Mouse (Mus musculus): ENCODE data around the gene Ckap4.

DNA sequence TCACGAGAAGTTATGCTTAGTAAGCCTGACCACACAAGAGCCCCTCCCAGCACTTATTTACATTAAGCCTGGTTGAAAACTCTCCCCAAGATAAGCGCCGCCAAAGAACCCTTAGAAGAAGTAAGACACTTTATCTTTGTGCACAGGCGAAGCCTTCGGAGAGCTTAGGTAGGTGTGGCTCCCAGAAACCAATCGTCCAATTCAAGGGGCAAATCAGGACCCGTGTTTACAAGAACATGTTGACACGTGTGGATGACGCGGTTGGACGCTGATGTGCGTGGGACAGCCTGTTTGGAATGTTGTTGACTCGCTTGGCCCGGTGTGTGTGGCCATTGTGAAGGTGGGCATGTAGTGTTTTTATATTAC, 42.1 kb upstream of the Ckap4 start:
- TF ChIP-seq POLR2A (IDR thresholded peaks at IDR 0.05; ENCODE audit: borderline replicate concordance, extremely low read depth, insufficient read depth, insufficient read length, poor library complexity, severe bottlenecking) (no peak), CTCF (IDR thresholded peaks at IDR 0.05; ENCODE audit: borderline replicate concordance, extremely low read depth, insufficient read depth, insufficient read length) (no peak)
